Mouse (Mus musculus) liver (tissue): ENCODE data around the gene Cplane1.

Experiments used
- DNase-seq: peaks from one replicate; pipeline ENCODE4 v3.0.0-alpha.2; 2020; ENCODE audit warnings: mixed read lengths

The Cplane1 gene

DNA sequence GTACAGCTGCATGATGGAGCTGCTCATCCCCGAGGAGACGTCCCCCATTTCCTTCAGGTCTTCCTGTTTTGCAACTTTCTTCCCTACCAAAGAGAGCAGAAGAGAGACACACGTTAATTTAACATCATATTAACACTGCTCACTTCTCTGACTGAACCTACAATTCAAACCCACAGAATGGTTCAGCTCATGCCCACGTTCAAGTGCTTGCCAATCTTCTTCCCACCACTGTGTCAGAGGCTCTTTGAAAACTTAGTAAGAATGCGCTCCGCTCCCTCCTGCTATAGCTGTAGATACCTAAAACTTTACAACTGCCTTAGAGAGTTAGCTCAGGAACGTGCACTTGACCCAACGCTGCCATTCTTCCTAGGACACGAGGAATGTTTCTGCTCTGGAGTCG lies 134.0 kb downstream of the Cplane1 start:
- no peak for DNase-seq

DNA sequence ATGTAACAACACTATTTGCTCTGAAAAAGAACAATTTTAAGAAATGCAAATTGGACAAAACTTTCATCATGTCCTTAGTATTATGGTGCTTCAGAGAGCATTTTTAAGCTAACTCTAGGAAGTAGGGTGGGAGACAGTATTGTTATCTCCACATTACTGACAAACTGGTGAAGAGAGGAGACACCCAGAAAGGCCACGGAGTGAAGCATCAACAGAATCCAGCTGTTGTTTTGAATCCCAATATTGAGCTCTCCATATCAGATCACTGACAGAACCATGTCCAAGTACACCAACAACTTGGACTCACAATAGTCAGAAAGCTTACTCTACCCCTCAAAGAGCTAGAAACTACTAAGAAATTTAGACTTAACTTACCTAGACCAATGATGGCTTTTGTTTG lies 136.6 kb downstream of the Cplane1 start:
- no peak for DNase-seq

DNA sequence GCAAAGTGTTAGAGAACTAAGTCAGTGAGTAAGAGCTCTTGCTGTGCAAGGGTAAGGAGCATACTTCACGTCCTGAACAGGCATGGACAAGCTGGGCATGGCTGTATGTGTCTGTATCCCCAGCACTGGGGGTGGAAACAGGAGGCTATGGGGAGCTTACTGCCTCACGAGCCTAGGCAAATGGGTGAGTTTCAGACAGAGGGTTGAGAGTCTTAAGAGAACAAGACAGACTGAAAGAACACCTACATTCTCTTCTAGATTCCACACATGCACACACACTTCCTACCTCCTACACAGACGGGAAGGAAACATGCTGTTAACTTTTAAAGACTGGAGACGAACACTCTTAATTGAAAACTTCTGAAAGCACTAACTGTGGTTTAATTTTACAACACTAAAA lies 148.5 kb downstream of the Cplane1 start:
- DNase-seq, result no peak

DNA sequence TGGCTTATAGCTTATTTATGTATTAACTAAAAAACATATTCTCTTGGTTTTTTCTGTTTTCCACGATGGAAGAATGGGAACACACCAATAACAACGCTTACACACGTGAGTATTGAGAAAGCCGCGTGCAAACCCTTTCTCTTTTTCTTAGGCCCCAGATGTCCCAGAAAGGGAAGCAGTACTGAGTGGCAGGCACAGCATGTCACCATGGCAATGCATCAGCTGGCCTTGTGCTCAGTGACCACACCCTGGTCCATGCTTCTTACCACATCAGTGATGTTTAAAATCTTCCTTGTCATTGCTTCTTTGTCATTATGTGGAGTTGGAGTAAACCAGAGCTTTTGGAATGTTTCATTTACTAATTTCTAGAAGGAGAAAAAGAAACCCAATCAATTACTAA lies 150.3 kb downstream of the Cplane1 start:
- no peak for DNase-seq
